Mouse (Mus musculus): ENCODE results near the gene Dock2.

Gene Dock2

GRCm38 (mm10) chr11:34525096-34525891 lies 258.4 kb downstream of the Dock2 start:
- no peak for DNase-seq

- no peak for DNase-seq
Measured at GRCm38 (mm10) chr11:34524586-34524985, 259.1 kb downstream of the Dock2 start.

- DNase-seq: peak; percentile 6 to 9
Measured at GRCm38 (mm10) chr11:34518566-34518965, 265.1 kb downstream of the Dock2 start.

GRCm38 (mm10) chr11:34516971-34517370 lies 266.7 kb downstream of the Dock2 start:
- DNase-seq: no peak

- no peak for DNase-seq
Measured at GRCm38 (mm10) chr11:34515301-34515700, 268.4 kb downstream of the Dock2 start.

GRCm38 (mm10) chr11:34506390-34506789 lies 277.3 kb downstream of the Dock2 start:
- DNase-seq: no peak

- DNase-seq: no peak
Measured at GRCm38 (mm10) chr11:34499663-34500062, 284.0 kb downstream of the Dock2 start.

- DNase-seq: no peak
Measured at GRCm38 (mm10) chr11:34494682-34495081, 289.0 kb downstream of the Dock2 start.

- no peak for DNase-seq
Measured at GRCm38 (mm10) chr11:34492986-34493385, 290.7 kb downstream of the Dock2 start.

GRCm38 (mm10) chr11:34492223-34492622 lies 291.5 kb downstream of the Dock2 start:
- no peak for DNase-seq

GRCm38 (mm10) chr11:34489548-34489947 lies 294.1 kb downstream of the Dock2 start:
- DNase-seq: no peak

GRCm38 (mm10) chr11:34479301-34479700 lies 304.4 kb downstream of the Dock2 start:
- no peak for DNase-seq

GRCm38 (mm10) chr11:34469792-34470191 lies 313.9 kb downstream of the Dock2 start:
- DNase-seq: no peak

- peak; percentile 5 to 21 for DNase-seq
Measured at GRCm38 (mm10) chr11:34468571-34468970, 315.1 kb downstream of the Dock2 start.

- DNase-seq: no peak
Measured at GRCm38 (mm10) chr11:34467056-34467455, 316.6 kb downstream of the Dock2 start.

- no peak for DNase-seq
Measured at GRCm38 (mm10) chr11:34449944-34450343, 333.7 kb downstream of the Dock2 start.

- DNase-seq: no peak
Measured at GRCm38 (mm10) chr11:34447891-34448290, 335.8 kb downstream of the Dock2 start.

- no peak for DNase-seq
Measured at GRCm38 (mm10) chr11:34438429-34438828, 345.3 kb downstream of the Dock2 start.

- no peak for DNase-seq
Measured at GRCm38 (mm10) chr11:34437446-34437845, 346.2 kb downstream of the Dock2 start.

- DNase-seq: no peak
Measured at GRCm38 (mm10) chr11:34431978-34432377, 351.7 kb downstream of the Dock2 start.

- DNase-seq: no peak
Measured at GRCm38 (mm10) chr11:34431371-34431770, 352.3 kb downstream of the Dock2 start.

- DNase-seq: no peak
Measured at GRCm38 (mm10) chr11:34430940-34431339, 352.8 kb downstream of the Dock2 start.

GRCm38 (mm10) chr11:34427212-34427611 lies 356.5 kb downstream of the Dock2 start:
- no peak for DNase-seq

GRCm38 (mm10) chr11:34424546-34424945 lies 359.1 kb downstream of the Dock2 start:
- no peak for DNase-seq

- DNase-seq: no peak
Measured at GRCm38 (mm10) chr11:34421061-34421460, 362.6 kb downstream of the Dock2 start.

Measured in cerebellum, postnatal 14 days (tissue).